Mouse (Mus musculus) cerebellum, adult 2 months (tissue): ENCODE data around the gene C87499. TPM values are rescaled to one million over a fixed set of nuclear protein-coding genes. Genes with fewer than 3 reads are reported as not detected.
A peak's percentile ranks its signal among the peaks of the same experiment; 100 is the strongest.

ENCODE experiments used
- DNase-seq, 2 experiments: peaks; one replicate each; pipeline ENCODE4 v3.0.0; 2021
- H3K27ac ChIP-seq: fragments of 200-500 bp; 2 replicates; pipeline ENCODE4 v1.5.1; 2012; ENCODE audit warnings: low read length, control low read depth, inconsistent platforms; ENCODE audit not compliant: insufficient read depth
- H3K27me3 ChIP-seq: fragments of 200-500 bp; 2 replicates; pipeline ENCODE4 v1.6.1; 2012; ENCODE audit warnings: inconsistent platforms, mild to moderate bottlenecking, low read length, moderate library complexity; ENCODE audit not compliant: control insufficient read depth, insufficient read depth
- H3K4me1 ChIP-seq: fragments of 200-500 bp; 2 replicates; pipeline ENCODE4 v1.6.1; 2011; ENCODE audit warnings: low read length; ENCODE audit not compliant: control insufficient read depth, insufficient read depth
- H3K4me3 ChIP-seq: fragments of 200-500 bp; replicated peaks from 2 replicates; pipeline ENCODE3; 2011; ENCODE audit warnings: mild to moderate bottlenecking, low read depth, low read length, control low read depth; ENCODE audit not compliant: insufficient read depth
- CTCF ChIP-seq: fragments of 200-500 bp; IDR thresholded peaks from 2 replicates; pipeline ENCODE4 v1.5.1; 2011; ENCODE audit warnings: low read depth, mild to moderate bottlenecking, control low read depth, low read length, moderate library complexity, borderline replicate concordance; ENCODE audit not compliant: insufficient read depth
- POLR2A ChIP-seq: fragments of 200-500 bp; IDR thresholded peaks from 2 replicates; pipeline ENCODE4 v1.6.1; 2011; ENCODE audit warnings: low read length, control low read depth, borderline replicate concordance; ENCODE audit not compliant: insufficient read depth
- WGBS: fragments of 180-500 bp; shearing (Covaris S2); methylation state at CpG from one replicate; pipeline ENCODE4 v1.1.7; 2018; 5-methylcytosine and 5-hydroxymethylcytosine counted together
- polyA plus RNA-seq: library from polyadenylated mRNA; depleted of rRNA; stranded (reverse); fragments of >200 nt; gene quantifications from 2 replicates; pipeline ENCODE4 v1.2.3, GENCODE M21; 2012; rRNA removed

C87499 gene
- polyA plus RNA-seq, 1 experiment: not detected

DNA sequence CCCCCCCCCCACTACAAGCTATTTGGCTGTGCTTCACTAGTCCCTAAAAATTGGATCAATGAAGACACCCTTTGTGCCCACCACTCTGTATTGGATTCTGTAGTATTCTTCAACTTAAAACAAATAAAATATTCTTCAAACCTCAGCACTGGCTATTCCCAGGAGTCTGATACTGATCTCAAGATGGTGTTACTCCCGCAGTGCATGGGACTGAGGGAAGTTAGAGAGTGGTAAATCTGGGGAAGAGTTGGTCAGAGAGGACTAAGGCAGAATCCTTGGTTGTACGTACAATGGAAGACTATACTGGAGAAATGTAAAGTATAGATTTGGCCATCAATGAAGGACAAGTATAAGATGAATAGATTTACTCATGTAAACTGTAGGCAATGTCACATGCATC, 8.3 kb upstream of the C87499 start:
- Histone ChIP-seq H3K4me1 (no peaks in the 10 kb centered on the region), H3K27me3 (no peaks in the 10 kb centered on the region), H3K4me3 (no peak overlapping the region), H3K27ac (no peak overlapping the region)
- DNase-seq: no peak
- no peak for TF ChIP-seq CTCF
- no peak for TF ChIP-seq POLR2A
- 20% methylated on average over 2 of the region's 2 CpGs for whole genome bisulfite sequencing

DNA sequence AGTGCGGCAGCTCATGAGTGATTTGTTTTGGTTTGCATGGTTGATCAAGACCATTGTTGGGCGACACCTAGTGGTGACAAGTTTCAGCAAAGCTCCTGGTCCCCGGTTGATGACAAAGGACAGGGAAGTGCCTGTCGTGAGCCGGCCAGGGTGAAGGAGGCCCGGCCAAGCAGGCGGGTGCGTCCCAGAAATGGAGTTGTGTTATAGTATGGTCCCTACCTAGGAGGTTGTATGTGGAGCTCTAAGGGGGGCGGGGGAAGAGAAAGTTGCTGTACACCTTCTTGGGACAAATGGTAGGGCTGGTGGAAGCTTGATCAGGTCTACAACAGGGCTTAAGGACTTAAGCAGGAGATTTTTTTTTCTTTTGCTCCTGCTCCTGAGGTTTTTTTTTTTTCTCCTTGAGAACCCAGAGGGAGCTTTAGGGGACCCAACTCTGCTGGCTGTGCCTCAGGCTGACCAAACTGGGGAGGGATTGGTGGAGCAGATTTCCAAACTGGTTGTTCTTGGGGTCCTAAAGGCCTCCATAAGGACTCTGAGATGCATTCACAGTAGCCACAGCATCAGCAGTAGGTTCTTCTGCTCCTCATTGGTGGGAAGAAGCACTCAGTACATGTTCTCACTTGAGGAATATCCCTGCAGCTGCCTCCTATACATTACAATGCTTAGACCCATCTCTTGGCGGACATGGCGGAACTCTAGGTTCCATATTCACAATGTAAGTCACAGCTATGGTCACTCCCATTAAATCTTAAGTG, 7.0 kb upstream of the C87499 start:
- TF ChIP-seq POLR2A: no peak
- peak; percentile 93 for TF ChIP-seq CTCF
- 3% methylated on average over 11 of the region's 11 CpGs for WGBS
- no peaks in the 10 kb centered on the region for H3K27me3 ChIP-seq
- peak overlapping the region; percentile 97 for H3K4me3 ChIP-seq
- no peaks in the 10 kb centered on the region for H3K4me1 ChIP-seq
- DNase-seq: peak; percentile 82 to 93
- H3K27ac ChIP-seq: no peak overlapping the region

DNA sequence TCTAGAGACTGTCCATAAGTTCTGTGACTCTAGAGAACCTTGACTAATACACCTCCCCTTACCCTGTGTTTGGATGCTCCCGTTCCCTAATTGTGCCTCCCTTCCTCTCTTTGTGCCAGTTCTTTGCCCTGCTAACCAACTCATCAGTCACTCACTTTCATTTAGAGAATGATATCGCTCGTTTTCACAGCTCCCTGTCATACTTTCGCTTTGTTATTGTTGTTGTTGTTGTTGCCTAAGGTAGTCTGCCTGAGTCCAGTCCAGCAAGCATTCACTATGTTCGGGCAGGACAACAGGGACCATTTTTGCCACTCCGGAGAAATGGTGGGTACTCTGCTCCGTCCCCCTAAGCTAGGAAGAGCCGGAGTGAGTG, 6.5 kb upstream of the C87499 start:
- no peaks in the 10 kb centered on the region for H3K27me3 ChIP-seq
- TF ChIP-seq CTCF (no peak), POLR2A (no peak)
- no peak overlapping the region for H3K27ac ChIP-seq
- no peak for DNase-seq
- H3K4me1 ChIP-seq: no peaks in the 10 kb centered on the region
- 27% methylated on average over 8 of the region's 8 CpGs for WGBS
- H3K4me3 ChIP-seq: peak overlapping the region; percentile 97

DNA sequence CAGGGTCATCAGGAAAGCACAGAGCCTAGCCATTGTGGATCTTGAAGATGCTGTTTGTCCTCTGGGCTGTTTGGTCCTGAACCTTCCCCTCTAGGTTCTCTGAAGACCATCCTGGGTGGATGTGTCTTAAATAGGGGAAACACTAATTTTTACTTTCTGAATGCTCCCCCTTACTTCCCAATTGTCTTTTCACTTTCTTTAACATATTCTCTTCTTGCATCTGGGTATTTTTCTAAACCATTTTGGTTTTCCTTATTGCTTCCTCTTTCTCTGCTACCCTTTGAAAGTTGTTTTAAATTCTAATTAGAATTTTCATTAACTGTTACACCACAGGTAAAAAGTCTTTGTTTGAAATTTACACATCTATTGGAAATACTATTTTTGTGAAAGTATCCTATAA, 30.9 kb downstream of the C87499 start, which contains the start of gene Ifna12:
Gene Ifna12 (minus strand): TSS at position 101 of the 400 bp plus-strand sequence.
- TF ChIP-seq CTCF (no peak), POLR2A (no peak)
- no peaks in the 10 kb centered on the region for H3K27me3 ChIP-seq
- DNase-seq: no peak
- H3K4me1 ChIP-seq: no peaks in the 10 kb centered on the region
- H3K27ac ChIP-seq: no peak within 1 kb of the TSS
- H3K4me3 ChIP-seq: no peak within 1 kb of the TSS

DNA sequence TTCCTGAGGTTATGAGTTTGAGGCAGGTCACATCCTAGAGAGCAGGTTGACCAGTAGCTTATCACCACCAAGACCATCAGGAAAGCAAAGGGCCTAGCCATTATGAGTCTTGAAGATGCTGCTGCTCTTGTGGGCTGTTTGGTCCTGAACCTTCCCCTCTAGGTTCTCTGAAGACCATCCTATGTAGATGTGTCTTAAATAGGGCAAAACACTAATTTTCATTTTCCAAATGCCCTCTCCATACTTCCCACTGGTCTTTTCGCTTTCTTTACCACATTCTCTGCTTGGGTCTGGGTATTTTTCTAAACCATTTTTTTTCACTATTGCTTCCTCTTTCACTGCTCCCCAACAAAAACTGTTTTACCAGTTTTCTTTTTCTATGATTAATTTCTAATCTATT, 41.9 kb downstream of the C87499 start, which contains the start of gene Ifna9:
Gene Ifna9 (minus strand): TSS at position 101 of the 400 bp plus-strand sequence.
- Histone ChIP-seq H3K4me1 (no peaks in the 10 kb centered on the region), H3K4me3 (no peak within 1 kb of the TSS), H3K27ac (no peak within 1 kb of the TSS), H3K27me3 (no peaks in the 10 kb centered on the region)
- TF ChIP-seq POLR2A (no peak), CTCF (no peak)
- no peak for DNase-seq
- 88% methylated on average over 1 of the region's 1 CpGs for WGBS

Other genes starting within 250 kb of the C87499 start
- gene Hacd4, start 195.5 kb downstream of the C87499 start, polyA plus RNA-seq: 0.54 and 0.76 TPM in 2 replicates
- gene Ifnb1, start 111.6 kb downstream of the C87499 start, polyA plus RNA-seq: not detected in 2 replicates
- not detected in 2 replicates for gene Ifna15, start 76.2 kb downstream of the C87499 start, polyA plus RNA-seq
- not detected in 2 replicates for gene Ifna14, start 62.6 kb downstream of the C87499 start, polyA plus RNA-seq
- gene Ifna9, start 42.0 kb downstream of the C87499 start, polyA plus RNA-seq: not detected in 2 replicates
- gene Ifna12, start 31.0 kb downstream of the C87499 start, polyA plus RNA-seq: not detected in 2 replicates
- not detected in 2 replicates for gene Ifna13, start 10.0 kb upstream of the C87499 start, polyA plus RNA-seq
- gene Ifna16, start 42.5 kb upstream of the C87499 start, polyA plus RNA-seq: not detected in 2 replicates
- gene Ifna2, start 49.5 kb upstream of the C87499 start, polyA plus RNA-seq: not detected in 2 replicates
- not detected in 2 replicates for gene Ifnab, start 56.9 kb upstream of the C87499 start, polyA plus RNA-seq
- gene Gm26566, start 87.4 kb upstream of the C87499 start, polyA plus RNA-seq: 0.59 and 1.2 TPM in 2 replicates
- 43.6 and 44.7 TPM in 2 replicates for gene Klhl9, start 88.1 kb upstream of the C87499 start, polyA plus RNA-seq
- gene Gm13271, start 120.5 kb upstream of the C87499 start, polyA plus RNA-seq: not detected in 2 replicates
- not detected in 2 replicates for gene Gm13283, start 125.7 kb upstream of the C87499 start, polyA plus RNA-seq
- not detected in 2 replicates for gene Gm13290, start 139.4 kb upstream of the C87499 start, polyA plus RNA-seq
- not detected in 2 replicates for gene Gm13289, start 142.5 kb upstream of the C87499 start, polyA plus RNA-seq
- gene Gm13272, start 145.4 kb upstream of the C87499 start, polyA plus RNA-seq: not detected in 2 replicates
- not detected in 2 replicates for gene Ifnz, start 147.7 kb upstream of the C87499 start, polyA plus RNA-seq
- not detected in 2 replicates for gene Gm13276, start 151.3 kb upstream of the C87499 start, polyA plus RNA-seq
- not detected in 2 replicates for gene Gm13277, start 154.2 kb upstream of the C87499 start, polyA plus RNA-seq
- gene Gm13278, start 157.1 kb upstream of the C87499 start, polyA plus RNA-seq: not detected in 2 replicates
- gene Gm13275, start 160.1 kb upstream of the C87499 start, polyA plus RNA-seq: not detected in 2 replicates
- not detected in 2 replicates for gene Gm13279, start 163.0 kb upstream of the C87499 start, polyA plus RNA-seq
- gene Gm13285, start 165.3 kb upstream of the C87499 start, polyA plus RNA-seq: not detected in 2 replicates
- gene Gm13287, start 168.8 kb upstream of the C87499 start, polyA plus RNA-seq: not detected in 2 replicates
- not detected in 2 replicates for gene Gm13288, start 171.1 kb upstream of the C87499 start, polyA plus RNA-seq
- gene Ifna7, start 181.8 kb upstream of the C87499 start, polyA plus RNA-seq: not detected in 2 replicates
- not detected in 2 replicates for gene Ifna11, start 185.5 kb upstream of the C87499 start, polyA plus RNA-seq
- not detected in 2 replicates for gene Ifna6, start 193.0 kb upstream of the C87499 start, polyA plus RNA-seq
- gene Ifna5, start 201.1 kb upstream of the C87499 start, polyA plus RNA-seq: not detected in 2 replicates
- not detected in 2 replicates for gene Ifna4, start 207.4 kb upstream of the C87499 start, polyA plus RNA-seq
- not detected in 2 replicates for gene Ifna1, start 215.7 kb upstream of the C87499 start, polyA plus RNA-seq
- gene Ifne, start 245.8 kb upstream of the C87499 start, polyA plus RNA-seq: not detected in 2 replicates